8 mouse cellular contexts compared by ENCODE assay signal in genomic region chr13:60936500-60936901, GRCm38 (mm10). TPM values are rescaled to one million over a fixed set of nuclear protein-coding genes. Genes with fewer than 3 reads are reported as not detected.
DNase-seq lines count a peak whose midpoint lies in the region; ATAC-seq and TF ChIP-seq lines count a peak whose summit lies in the region.

TSS of gene Gm49391 (minus strand) at chr13:60936571.
TSS of gene Ctla2a (minus strand) at chr13:60936625.

- 40% methylated on average over 5 of the region's 5 CpGs for WGBS in heart, embryonic 14.5 days
- 42% methylated on average over 5 of the region's 5 CpGs for WGBS in liver, adult 2 months

- no peak for TF ChIP-seq POLR2A in liver, adult 2 months (IDR thresholded peaks at IDR 0.05; ENCODE audit: extremely low read depth, insufficient read depth, low read length)

- no peak within 1 kb of the TSS for H3K9ac ChIP-seq in heart, embryonic 14.5 days (ENCODE audit: low read length)
- no peak within 1 kb of the TSS for H3K9ac ChIP-seq in liver, adult 2 months (ENCODE audit: low read depth, low read length)

- no peaks in the 10 kb centered on the region for H3K27me3 ChIP-seq in heart, embryonic 14.5 days (ENCODE audit: control insufficient read depth, insufficient read depth, low read length)
- no peaks in the 10 kb centered on the region for H3K27me3 ChIP-seq in liver, adult 2 months (ENCODE audit: control insufficient read depth, insufficient read depth, low read length)

- peak within 1 kb of the TSS; percentile 37 to 62; a peak in 2 of 4 replicates for H3K27ac ChIP-seq in heart, embryonic 14.5 days (replicated peaks in 1 of 2; ENCODE audit: control insufficient read depth in 1 of 2, insufficient read depth in 1 of 2, low read depth in 2 of 2, low read length in 2 of 2)
- H3K27ac ChIP-seq in liver, adult 2 months (replicated peaks; ENCODE audit: insufficient read depth, low read depth, low read length) = no peak within 1 kb of the TSS

- peak; percentile 66 for DNase-seq in CD4-positive, CD25-positive, alpha-beta regulatory T cell, adult 2 months (ENCODE audit: low read depth, low spot score)
- peak; percentile 42 for DNase-seq in adrenal gland, postnatal 14 days
- peak; percentile 26 for DNase-seq in liver, adult 2 months (ENCODE audit: extremely low read depth, low read depth, low spot score)
- no peak for DNase-seq in cerebellum, adult 9-11 months
- DNase-seq in cerebellum, postnatal 25 days = no peak
- no peak for DNase-seq in retina, postnatal 1 day

- no peaks in the 10 kb centered on the region for H3K79me2 ChIP-seq in liver, adult 2 months (ENCODE audit: control insufficient read depth, insufficient read depth, low read length)

- TF ChIP-seq CTCF in liver, adult 2 months (IDR thresholded peaks at IDR 0.05; ENCODE audit: low read depth, low read length) = no peak

- no peak within 1 kb of the TSS for H3K4me3 ChIP-seq in heart, embryonic 14.5 days (ENCODE audit: control insufficient read depth in 1 of 2, insufficient read depth in 1 of 2, low read depth in 1 of 2, low read length in 2 of 2)
- H3K4me3 ChIP-seq in liver, adult 2 months (ENCODE audit: insufficient read depth, low read depth, low read length) = no peak within 1 kb of the TSS

- no peak within 1 kb of the TSS for H3K4me2 ChIP-seq in heart, embryonic 14.5 days (ENCODE audit: low read length)

- H3K9me3 ChIP-seq in heart, embryonic 14.5 days (ENCODE audit: control insufficient read depth, low read length) = no peaks in the 10 kb centered on the region

- H3K4me1 ChIP-seq in heart, embryonic 14.5 days (ENCODE audit: control insufficient read depth in 2 of 2, insufficient read depth in 2 of 2, low read length in 2 of 2) = no peaks in the 10 kb centered on the region
- peaks cover 2% of the 10 kb centered on the region; the same call in 1 of the 2 replicates for H3K4me1 ChIP-seq in liver, adult 2 months (ENCODE audit: control insufficient read depth, insufficient read depth, low read length)

- ATAC-seq in heart, embryonic 14.5 days (ENCODE audit: insufficient number of reproducible peaks, insufficient read depth, low FRiP score, low read depth) = peak; percentile 88
- peak; percentile 39; the same call in 1 of the 2 replicates for ATAC-seq in neutrophil, adult 5-6 weeks (ENCODE audit: extremely low read depth, insufficient number of reproducible peaks, low FRiP score, poor library complexity, severe bottlenecking)

- no peaks in the 10 kb centered on the region for H3K36me3 ChIP-seq in heart, embryonic 14.5 days (ENCODE audit: control insufficient read depth, insufficient read depth, low read length)
- H3K36me3 ChIP-seq in liver, adult 2 months (ENCODE audit: control insufficient read depth, insufficient read depth, low read length) = no peaks in the 10 kb centered on the region

RNA-seq across cellular contexts. Expression of gene Gm49391, which starts in this region (rescaled TPM):
- total RNA-seq in adrenal gland, postnatal 14 days (2021) = 0.75 and 2.1 TPM in 2 replicates
- 4.1 and 6.9 TPM in 2 replicates for polyA plus RNA-seq in heart, embryonic 14.5 days (2014; fragmentation: Nextera tagmentation; extraction: Ambion mirVana)
- 2.1 and 3.4 TPM in 2 replicates for total RNA-seq in liver, adult 2 months (2014; rRNA removed)
- polyA plus RNA-seq in liver, adult 2 months (2012; rRNA removed) = 0.51 and 0.61 TPM in 2 replicates
- total RNA-seq in neutrophil, adult 5-6 weeks (2017) = 43.6 and 69.0 TPM in 2 replicates

RNA-seq across cellular contexts. Expression of gene Ctla2a, which starts in this region (rescaled TPM):
- 45.6 and 76.5 TPM in 2 replicates for total RNA-seq in adrenal gland, postnatal 14 days (2021)
- 92.7 and 107 TPM in 2 replicates for polyA plus RNA-seq in heart, embryonic 14.5 days (2014; fragmentation: Nextera tagmentation; extraction: Ambion mirVana)
- 3.9 and 5.7 TPM in 2 replicates for total RNA-seq in liver, adult 2 months (2014; rRNA removed)
- polyA plus RNA-seq in liver, adult 2 months (2012; rRNA removed) = 0.22 and 0.93 TPM in 2 replicates
- 182 and 189 TPM in 2 replicates for total RNA-seq in neutrophil, adult 5-6 weeks (2017)

Comparison
In these comparisons a context has a peak if more than half of its experiments do, and no peak if none do; other contexts are left out.
1. RNA of gene Gm49391 (total RNA-seq): 43.6 to 69.0 TPM in neutrophil, adult 5-6 weeks; 2.1 to 3.4 TPM in liver, adult 2 months and 0.75 to 2.1 TPM in adrenal gland, postnatal 14 days; every median in the first group is over 10 times any median in the second.
2. RNA of gene Ctla2a (polyA plus RNA-seq): 92.7 to 107 TPM in heart, embryonic 14.5 days; 0.22 to 0.93 TPM in liver, adult 2 months; every median in the first group is over 10 times any median in the second.
3. DNase-seq: peak in CD4-positive, CD25-positive, alpha-beta regulatory T cell, adult 2 months (single experiment), adrenal gland, postnatal 14 days (single experiment) and liver, adult 2 months (single experiment); none in cerebellum, adult 9-11 months (single experiment), cerebellum, postnatal 25 days (0 of 2) and retina, postnatal 1 day (single experiment).